Mouse (Mus musculus): ENCODE results near the gene BC004004.
"Not testable (repeated sequence)": the region's sequence is repeated elsewhere in the genome, so short reads cannot be mapped to it uniquely, and the experiment has no call there.

Gene BC004004

DNA sequence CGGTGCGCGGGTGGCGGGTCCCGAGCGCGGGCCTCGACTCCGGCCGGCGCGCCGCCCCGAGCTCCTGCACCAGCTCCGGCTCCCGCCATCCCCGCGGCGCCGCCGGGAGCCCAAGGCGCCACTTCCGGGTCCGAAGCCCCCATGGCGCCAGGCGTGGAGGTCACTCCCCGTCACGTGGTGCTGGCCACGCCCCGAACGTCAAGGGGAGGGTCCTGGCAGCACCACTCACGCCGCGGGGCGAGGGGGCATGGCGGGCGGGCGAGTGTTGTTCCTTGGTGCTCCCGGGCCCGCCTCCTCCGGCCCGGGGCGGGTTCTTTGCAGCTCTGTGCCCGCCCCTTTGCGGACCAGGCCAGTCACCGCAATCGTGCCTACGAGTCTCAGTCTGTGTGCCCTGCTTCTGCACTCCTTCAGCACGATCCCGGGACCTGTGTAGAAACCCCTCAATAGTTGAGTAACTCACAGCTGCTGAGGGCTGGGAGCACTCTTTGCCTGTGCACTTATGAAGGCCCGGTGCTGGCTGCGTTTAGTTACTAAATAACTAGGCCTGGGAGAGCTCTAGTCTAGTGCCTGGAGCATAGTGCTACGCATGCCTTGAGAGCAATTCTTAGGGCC lies 79.2 kb downstream of the BC004004 start, which contains the start of gene Mtch1:
TSS of gene Mtch1 (minus strand) at position 290 of the 612 bp plus-strand sequence.
- DNase-seq (ENCODE audit: low spot score) = peak; percentile 100

DNA sequence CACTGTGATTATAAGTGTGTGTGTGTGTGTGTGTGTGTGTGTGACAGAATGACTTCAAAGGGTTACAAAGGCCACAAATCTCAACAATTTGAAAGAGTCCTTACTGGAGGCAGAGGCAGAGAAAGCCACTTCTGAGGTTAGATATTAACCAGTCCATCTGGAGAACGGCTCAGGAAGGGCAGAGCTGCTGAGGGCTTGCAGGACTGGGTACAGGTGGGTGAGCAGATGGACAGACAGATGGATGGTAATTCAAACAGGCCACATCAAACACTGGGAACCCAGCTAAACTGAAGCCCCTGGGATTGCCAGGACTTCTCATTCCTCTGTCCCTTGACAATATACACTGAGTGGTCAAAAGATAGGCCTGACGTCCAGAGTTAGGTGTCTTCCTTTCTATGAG lies 80.4 kb downstream of the BC004004 start:
- DNase-seq (ENCODE audit: low spot score) = no peak

GRCm38 (mm10) chr17:29351056-29351455 lies 82.5 kb downstream of the BC004004 start:
- not testable (repeated sequence) for DNase-seq (ENCODE audit: low spot score)

- no peak for DNase-seq (ENCODE audit: low spot score)
These were observed 86.9 kb downstream of the BC004004 start for GRCm38 (mm10) chr17:29355461-29355840.

GRCm38 (mm10) chr17:29355841-29356478 lies 87.4 kb downstream of the BC004004 start:
- peak; percentile 77 for DNase-seq (ENCODE audit: low spot score)

DNA sequence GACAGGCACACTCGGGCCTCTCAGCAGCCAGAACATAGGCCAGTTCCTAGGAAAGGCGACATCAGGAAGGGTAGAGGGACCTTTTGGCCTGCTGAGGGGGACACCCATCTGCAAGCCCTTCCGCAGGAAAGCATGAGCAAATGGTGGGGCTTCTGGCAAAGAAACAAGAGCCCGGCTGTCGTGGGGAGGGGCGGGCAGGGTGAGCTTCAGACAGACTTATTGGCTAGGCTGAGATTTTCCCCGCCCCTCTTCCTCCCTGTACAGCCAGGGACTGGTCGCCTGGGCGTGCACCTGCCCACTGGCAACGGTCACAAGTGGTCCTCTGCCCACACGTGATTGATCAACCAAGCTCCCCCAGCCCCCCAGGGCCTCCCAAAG lies 87.9 kb downstream of the BC004004 start:
- DNase-seq (ENCODE audit: low spot score) = peak; percentile 68

- DNase-seq (ENCODE audit: low spot score) = no peak
These were observed 88.3 kb downstream of the BC004004 start for GRCm38 (mm10) chr17:29356882-29357281.

DNA sequence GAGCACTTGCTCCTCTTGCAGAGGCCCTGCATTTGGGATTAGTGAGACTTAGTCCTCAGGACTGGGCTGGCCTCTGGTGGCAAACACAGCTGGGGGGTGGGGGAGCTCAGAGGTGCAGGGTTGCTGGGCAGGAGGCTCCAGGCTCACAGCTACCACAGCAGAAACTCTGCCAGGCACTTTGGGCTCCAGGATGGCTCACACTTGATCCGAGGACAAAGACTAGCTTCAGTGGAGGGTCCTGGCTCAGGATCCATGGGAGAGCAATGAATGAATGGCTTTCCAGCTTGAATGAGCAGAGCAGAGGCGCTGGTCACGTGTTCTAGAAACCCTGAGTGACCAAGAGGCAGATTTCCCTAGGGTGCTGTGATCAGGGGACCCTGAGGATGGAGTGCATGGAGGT lies 90.3 kb downstream of the BC004004 start:
- DNase-seq (ENCODE audit: low spot score) = no peak

DNA sequence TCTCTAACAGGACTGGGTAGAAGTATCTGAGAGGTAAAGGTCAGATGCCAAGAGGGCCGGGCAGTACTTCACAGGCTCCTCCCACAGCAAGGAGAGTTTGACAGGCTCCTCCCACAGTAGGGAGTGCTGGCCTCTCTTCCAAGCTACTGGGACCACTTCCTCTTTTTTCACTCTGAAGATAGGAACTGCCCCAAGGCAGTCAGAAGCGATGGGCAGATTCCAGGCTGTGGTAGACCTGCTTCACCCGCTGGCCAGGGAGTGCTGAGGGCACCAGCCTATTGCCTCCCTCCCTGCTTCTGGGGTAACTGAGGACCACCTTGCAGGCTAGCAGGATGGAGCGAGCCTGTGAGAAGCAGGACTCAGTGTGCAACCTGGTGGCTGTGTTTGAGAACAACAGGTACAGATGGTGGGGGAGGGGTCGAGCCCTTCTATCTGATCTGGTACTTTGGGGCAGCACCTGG lies 92.2 kb downstream of the BC004004 start, which contains the start of gene Fgd2:
TSS of gene Fgd2 (plus strand) at position 154 of the 461 bp plus-strand sequence.
- DNase-seq (ENCODE audit: low spot score) = no peak

- DNase-seq (ENCODE audit: low spot score) = no peak
These were observed 93.5 kb downstream of the BC004004 start for GRCm38 (mm10) chr17:29361982-29362691.

GRCm38 (mm10) chr17:29363109-29363508 lies 94.5 kb downstream of the BC004004 start:
- no peak for DNase-seq (ENCODE audit: low spot score)

Measured in ovary, postnatal 36 days (tissue).